ENCODE assay signal across 8 mouse cellular contexts in the genomic region with DNA sequence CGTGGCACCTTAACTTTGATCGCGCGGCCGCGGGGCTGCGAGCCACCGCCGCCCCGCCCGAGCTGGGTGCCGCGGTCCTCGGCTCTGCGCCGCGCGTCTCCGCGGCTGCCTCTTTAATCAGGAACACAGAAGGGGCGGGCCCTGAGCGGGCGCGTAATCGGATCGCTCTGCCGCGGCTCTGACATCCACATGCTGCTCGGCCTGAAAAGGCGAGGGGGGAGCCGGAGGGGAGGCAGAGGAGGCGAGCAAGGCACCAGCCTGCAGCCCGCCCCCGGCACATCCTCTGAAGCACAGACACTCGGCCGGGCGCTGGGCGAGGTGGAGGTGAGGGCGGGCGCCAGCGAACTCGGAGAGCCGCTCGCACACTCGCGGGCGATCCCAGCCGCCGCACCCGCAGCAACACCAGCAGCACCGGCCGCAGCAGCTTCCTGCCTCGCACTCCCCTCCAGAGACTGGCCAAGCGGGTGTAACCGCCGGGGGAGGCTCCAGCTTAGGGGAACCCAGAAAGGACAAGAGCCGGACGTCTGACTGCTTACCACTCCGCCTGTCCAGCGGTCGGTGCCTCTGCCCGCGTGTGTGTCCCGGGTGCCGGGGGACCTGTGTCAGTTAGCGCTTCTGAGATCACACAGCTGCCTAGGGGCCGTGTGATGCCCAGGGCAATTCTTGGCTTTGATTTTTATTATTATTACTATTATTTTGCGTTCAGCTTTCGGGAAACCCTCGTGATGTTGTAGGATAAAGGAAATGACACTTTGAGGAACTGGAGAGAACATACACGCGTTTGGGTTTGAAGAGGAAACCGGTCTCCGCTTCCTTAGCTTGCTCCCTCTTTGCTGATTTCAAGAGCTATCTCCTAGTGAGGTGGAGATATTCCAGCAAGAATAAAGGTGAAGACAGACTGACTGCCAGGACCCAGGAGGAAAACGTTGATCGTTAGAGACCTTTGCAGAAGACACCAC. TPM values are rescaled to one million over a fixed set of nuclear protein-coding genes. Genes with fewer than 3 reads are reported as not detected.
DNase-seq lines count a peak whose midpoint lies in the region; ATAC-seq and TF ChIP-seq lines count a peak whose summit lies in the region.

A gene (plus strand): TSS at position 128 of the 959 bp plus-strand sequence.

- ATAC-seq in cerebellum, adult (ENCODE audit: insufficient number of reproducible peaks, low FRiP score, low TSS enrichment): peak; percentile 56
- peak; percentile 86 for ATAC-seq in forebrain, embryonic 15.5 days (replicated peaks)
- ATAC-seq in heart, postnatal 0 days (ENCODE audit: insufficient read depth, low read depth): peak; percentile 68
- peak; percentile 54 for ATAC-seq in liver, postnatal 0 days
- ATAC-seq in neural tube, embryonic 13.5 days (ENCODE audit: low read depth): peak; percentile 83
- ATAC-seq in stomach, embryonic 16.5 days (ENCODE audit: insufficient read depth, low FRiP score): peak; percentile 85

- peaks cover 35% of the 10 kb centered on the region for H3K79me2 ChIP-seq in CH12.LX (replicated peaks; ENCODE audit: control insufficient read depth, extremely low read depth, insufficient read depth, poor library complexity, severe bottlenecking)

- no peaks in the 10 kb centered on the region for H3K9me3 ChIP-seq in CH12.LX (replicated peaks; ENCODE audit: low read length)
- no peaks in the 10 kb centered on the region for H3K9me3 ChIP-seq in forebrain, embryonic 15.5 days
- H3K9me3 ChIP-seq in heart, postnatal 0 days (replicated peaks; ENCODE audit: control insufficient read depth, low read length): no peaks in the 10 kb centered on the region
- no peaks in the 10 kb centered on the region for H3K9me3 ChIP-seq in liver, postnatal 0 days (ENCODE audit: low read length)
- H3K9me3 ChIP-seq in neural tube, embryonic 13.5 days: no peaks in the 10 kb centered on the region
- H3K9me3 ChIP-seq in stomach, embryonic 16.5 days (replicated peaks; ENCODE audit: control insufficient read depth, low read length): no peaks in the 10 kb centered on the region

- TF ChIP-seq CTCF in CH12.LX (conservative IDR thresholded peaks at IDR 0.05 in 1 of 2, IDR thresholded peaks at IDR 0.05 in 1 of 2; ENCODE audit: low read depth in 2 of 2, low read length in 2 of 2): 0 out of 4 replicates have a peak, but pooled peaks of 1 of the 2 experiments have one; percentile 0
- no peak for TF ChIP-seq CTCF in heart, postnatal 0 days (IDR thresholded peaks at IDR 0.05; ENCODE audit: low read depth)
- TF ChIP-seq CTCF in liver, postnatal 0 days (IDR thresholded peaks at IDR 0.05; ENCODE audit: low read depth): no peak

- H3K27ac ChIP-seq in CH12.LX (ENCODE audit: insufficient read depth, low read depth): peak within 1 kb of the TSS; percentile 57
- peak within 1 kb of the TSS; percentile 86 for H3K27ac ChIP-seq in forebrain, embryonic 15.5 days (replicated peaks)
- peak within 1 kb of the TSS; percentile 80 for H3K27ac ChIP-seq in heart, postnatal 0 days (ENCODE audit: low read depth)
- peak within 1 kb of the TSS; percentile 51; the same call in 1 of the 2 replicates for H3K27ac ChIP-seq in liver, postnatal 0 days (ENCODE audit: low read depth)
- peak within 1 kb of the TSS; percentile 89 for H3K27ac ChIP-seq in neural tube, embryonic 13.5 days (replicated peaks)
- H3K27ac ChIP-seq in stomach, embryonic 16.5 days (ENCODE audit: low read length): peak within 1 kb of the TSS; percentile 79

- TF ChIP-seq EP300 in CH12.LX (IDR thresholded peaks at IDR 0.05; ENCODE audit: low read length): no peak
- no peak for TF ChIP-seq EP300 in heart, postnatal 0 days (IDR thresholded peaks at IDR 0.05; ENCODE audit: low read depth)
- no peak for TF ChIP-seq EP300 in liver, postnatal 0 days (IDR thresholded peaks at IDR 0.05; ENCODE audit: low read depth)

- peak within 1 kb of the TSS; percentile 67 to 75 (median 73) for H3K4me3 ChIP-seq in CH12.LX (replicated peaks in 1 of 3; ENCODE audit: low read depth in 2 of 3, low read length in 2 of 3, poor library complexity in 1 of 3)
- H3K4me3 ChIP-seq in forebrain, embryonic 15.5 days: peak within 1 kb of the TSS; percentile 59
- H3K4me3 ChIP-seq in heart, postnatal 0 days (ENCODE audit: low read depth, low read length): peak within 1 kb of the TSS; percentile 60
- H3K4me3 ChIP-seq in liver, postnatal 0 days (ENCODE audit: low read depth, low read length): peak within 1 kb of the TSS; percentile 60
- peak within 1 kb of the TSS; percentile 79 for H3K4me3 ChIP-seq in neural tube, embryonic 13.5 days
- peak within 1 kb of the TSS; percentile 73 for H3K4me3 ChIP-seq in stomach, embryonic 16.5 days (replicated peaks; ENCODE audit: low read length)

- in situ Hi-C loops in CH12.LX (cut with MboI; ENCODE audit: low pct_ligation_motif_present, low pct_unique_long_range_greater_than_20kb, low sequenced_read_pairs): loop anchor here (25.0 kb wide), 3 partner anchors 516 to 1566 kb away; no protein-coding TSS in a partner anchor

- no peak for TF ChIP-seq RAD21 in CH12.LX (IDR thresholded peaks at IDR 0.05; ENCODE audit: low read depth, low read length)

- no peaks in the 10 kb centered on the region for H3K27me3 ChIP-seq in CH12.LX (replicated peaks)
- peaks cover 8% of the 10 kb centered on the region; the same call in 1 of the 2 replicates for H3K27me3 ChIP-seq in forebrain, embryonic 15.5 days
- peaks cover 31% of the 10 kb centered on the region for H3K27me3 ChIP-seq in heart, postnatal 0 days (ENCODE audit: control insufficient read depth, insufficient read depth, low read length)
- peaks cover 68% of the 10 kb centered on the region for H3K27me3 ChIP-seq in liver, postnatal 0 days (ENCODE audit: insufficient read depth, low read length)
- H3K27me3 ChIP-seq in neural tube, embryonic 13.5 days: peaks cover 32% of the 10 kb centered on the region
- H3K27me3 ChIP-seq in stomach, embryonic 16.5 days (ENCODE audit: control insufficient read depth, insufficient read depth, low read length): peaks cover 4% of the 10 kb centered on the region; the same call in 1 of the 2 replicates

- peak within 1 kb of the TSS; percentile 60 for H3K9ac ChIP-seq in CH12.LX (ENCODE audit: insufficient read depth, low read depth)
- peak within 1 kb of the TSS; percentile 72 for H3K9ac ChIP-seq in forebrain, embryonic 15.5 days (replicated peaks)
- peak within 1 kb of the TSS; percentile 55 for H3K9ac ChIP-seq in heart, postnatal 0 days (replicated peaks; ENCODE audit: low read depth, low read length)
- peak within 1 kb of the TSS; percentile 26; the same call in 1 of the 2 replicates for H3K9ac ChIP-seq in liver, postnatal 0 days (replicated peaks)
- peak within 1 kb of the TSS; percentile 92 for H3K9ac ChIP-seq in neural tube, embryonic 13.5 days
- peak within 1 kb of the TSS; percentile 90 for H3K9ac ChIP-seq in stomach, embryonic 16.5 days (ENCODE audit: low read length)

- no peaks in the 10 kb centered on the region for H3K36me3 ChIP-seq in CH12.LX (replicated peaks in 1 of 2; ENCODE audit: control insufficient read depth in 1 of 2, insufficient read depth in 1 of 2, low read length in 1 of 2)
- H3K36me3 ChIP-seq in forebrain, embryonic 15.5 days: no peaks in the 10 kb centered on the region
- no peaks in the 10 kb centered on the region for H3K36me3 ChIP-seq in heart, postnatal 0 days (replicated peaks; ENCODE audit: control insufficient read depth, insufficient read depth, low read length)
- H3K36me3 ChIP-seq in liver, postnatal 0 days (replicated peaks; ENCODE audit: insufficient read depth, low read length): no peaks in the 10 kb centered on the region
- no peaks in the 10 kb centered on the region for H3K36me3 ChIP-seq in neural tube, embryonic 13.5 days
- no peaks in the 10 kb centered on the region for H3K36me3 ChIP-seq in stomach, embryonic 16.5 days (ENCODE audit: control insufficient read depth, insufficient read depth, low read length)

- peak; percentile 85 for TF ChIP-seq POLR2A in CH12.LX (IDR thresholded peaks at IDR 0.05; ENCODE audit: low read depth, low read length)

- WGBS in forebrain, embryonic 15.5 days: under 1% methylated on average over 73 of the region's 76 CpGs
- WGBS in heart, postnatal 0 days: under 1% methylated on average over 75 of the region's 76 CpGs
- 2% methylated on average over 62 of the region's 76 CpGs for WGBS in liver, postnatal 0 days (ENCODE audit: insufficient replicate concordance)
- WGBS in neural tube, embryonic 13.5 days: under 1% methylated on average over 76 of the region's 76 CpGs
- whole genome bisulfite sequencing in stomach, embryonic 16.5 days: under 1% methylated on average over 76 of the region's 76 CpGs

- H3K4me1 ChIP-seq in CH12.LX (ENCODE audit: control insufficient read depth in 1 of 2, insufficient read depth in 2 of 2): peaks cover 4 to 31% of the 10 kb centered on the region in 2 experiments
- H3K4me1 ChIP-seq in forebrain, embryonic 15.5 days: peaks cover 48% of the 10 kb centered on the region
- peaks cover 19% of the 10 kb centered on the region; the same call in 1 of the 2 replicates for H3K4me1 ChIP-seq in heart, postnatal 0 days (ENCODE audit: control insufficient read depth, insufficient read depth)
- H3K4me1 ChIP-seq in liver, postnatal 0 days (ENCODE audit: insufficient read depth): peaks cover 20% of the 10 kb centered on the region
- H3K4me1 ChIP-seq in neural tube, embryonic 13.5 days (replicated peaks): peaks cover 50% of the 10 kb centered on the region
- H3K4me1 ChIP-seq in stomach, embryonic 16.5 days (ENCODE audit: control insufficient read depth, insufficient read depth, low read length): peaks cover 17% of the 10 kb centered on the region

- peak within 1 kb of the TSS; percentile 87 for H3K4me2 ChIP-seq in CH12.LX (ENCODE audit: insufficient read depth, low read depth, poor library complexity, severe bottlenecking)
- peak within 1 kb of the TSS; percentile 98 for H3K4me2 ChIP-seq in forebrain, embryonic 15.5 days (replicated peaks)
- H3K4me2 ChIP-seq in heart, postnatal 0 days (ENCODE audit: low read depth, low read length): peak within 1 kb of the TSS; percentile 90
- peak within 1 kb of the TSS; percentile 80 for H3K4me2 ChIP-seq in liver, postnatal 0 days (ENCODE audit: low read depth, low read length)
- peak within 1 kb of the TSS; percentile 98 for H3K4me2 ChIP-seq in neural tube, embryonic 13.5 days
- peak within 1 kb of the TSS; percentile 100 for H3K4me2 ChIP-seq in stomach, embryonic 16.5 days (ENCODE audit: low read depth, low read length)

- DNase-seq in CH12.LX (ENCODE audit: extremely low read depth): peak; percentile 78
- DNase-seq in heart, postnatal 0 days (ENCODE audit: low spot score): peak; percentile 48
- peak; percentile 88 to 93 for DNase-seq in kidney, postnatal 25 days
- DNase-seq in liver, postnatal 0 days: peak; percentile 58

- dilution Hi-C loops in CH12.LX (cut with MboI; ENCODE audit: extremely low pct_ligation_motif_present, extremely low pct_unique_long_range_greater_than_20kb, low sequenced_read_pairs): no loop called here

RNA-seq across cellular contexts. Expression of the gene that starts here (rescaled TPM):
- total RNA-seq in CH12.LX (2012; rRNA removed) (15.6 and 17.3 TPM in 2 replicates), CH12.LX (2014; rRNA removed) (15.7 and 16.4 TPM in 2 replicates)
- polyA plus RNA-seq in CH12.LX (2012; ENCODE audit: insufficient read length, low read depth): 22.9 and 24.4 TPM in 2 replicates
- polyA plus RNA-seq in forebrain, embryonic 15.5 days (2015; fragmentation: Nextera tagmentation; extraction: Ambion mirVana): 30.8 and 34.7 TPM in 2 replicates
- 12.8 and 20.2 TPM in 2 replicates for total RNA-seq in heart, postnatal 0 days (2014; rRNA removed; ENCODE audit: low replicate concordance)
- polyA plus RNA-seq in heart, postnatal 0 days (2015; fragmentation: Nextera tagmentation; extraction: Ambion mirVana): 5.2 and 5.4 TPM in 2 replicates
- 0.86 and 0.96 TPM in 2 replicates for polyA plus RNA-seq in liver, postnatal 0 days (2015; fragmentation: Nextera tagmentation; extraction: Ambion mirVana)
- 32.7 and 37.0 TPM in 2 replicates for polyA plus RNA-seq in neural tube, embryonic 13.5 days (2015; fragmentation: Nextera tagmentation; extraction: Ambion mirVana)
- 26.7 and 29.9 TPM in 2 replicates for polyA plus RNA-seq in stomach, embryonic 16.5 days (2015; fragmentation: Nextera tagmentation; extraction: Ambion mirVana)

Comparison
In these comparisons a context has a peak if more than half of its experiments do, and no peak if none do; other contexts are left out.
1. Peak in every context shown above with its lines: DNase-seq, ATAC-seq, H3K4me3 ChIP-seq and H3K27ac ChIP-seq.
2. Peak in DNase-seq, ATAC-seq, H3K4me3 ChIP-seq, H3K27ac ChIP-seq, H3K9ac ChIP-seq and H3K4me2 ChIP-seq in liver, postnatal 0 days; RNA of the gene not detected or under 1 TPM.
3. H3K9ac ChIP-seq: peak in every context shown above with its lines; median percentile 92 in neural tube, embryonic 13.5 days; 90 in stomach, embryonic 16.5 days; 72 in forebrain, embryonic 15.5 days; 60 in CH12.LX; 55 in heart, postnatal 0 days; 26 in liver, postnatal 0 days.